Comparison of ENCODE assay signal across 9 mouse cellular contexts in the genomic region with DNA sequence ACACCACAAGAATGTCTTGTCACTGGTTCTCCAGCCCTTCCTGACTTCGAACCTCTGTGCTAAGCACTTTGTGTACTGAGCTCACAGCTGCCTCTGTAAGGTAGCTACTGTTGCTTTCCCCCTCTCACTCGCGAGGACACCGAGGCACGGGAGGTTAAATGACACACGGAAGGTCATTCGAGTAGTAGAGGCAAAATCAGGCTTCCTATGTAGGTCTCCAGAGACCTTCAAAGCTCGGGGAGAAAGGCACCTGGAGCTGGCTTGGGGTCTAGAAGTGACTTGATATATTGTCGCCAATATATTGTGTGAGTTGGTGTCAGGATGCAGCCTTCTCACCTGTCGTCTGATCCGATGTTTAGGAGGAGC. TPM values are rescaled to one million over a fixed set of nuclear protein-coding genes. Genes with fewer than 3 reads are reported as not detected.
A peak's percentile ranks its signal among the peaks of the same experiment; 100 is the strongest.
DNase-seq lines count a peak whose midpoint lies in the region; ATAC-seq and TF ChIP-seq lines count a peak whose summit lies in the region.
"Had no signal": no experiment of that assay in that cellular context is flagged by ENCODE, and none has a peak within 500 bp of the region (broad histone marks: within the 10 kb centered on the region; RNA-seq: fewer than 3 reads in every experiment).

No protein-coding gene starts in this region.

- WGBS in embryonic facial prominence, embryonic 11.5 days = 56% methylated on average over 11 of the region's 11 CpGs
- 61% methylated on average over 11 of the region's 11 CpGs for WGBS in intestine, embryonic 14.5 days

- no peaks in the 10 kb centered on the region for H3K9me3 ChIP-seq in embryonic facial prominence, embryonic 11.5 days (replicated peaks; ENCODE audit: control insufficient read depth, low read length)
- no peaks in the 10 kb centered on the region for H3K9me3 ChIP-seq in intestine, embryonic 14.5 days (ENCODE audit: control insufficient read depth, low read length)

- no peaks in the 10 kb centered on the region for H3K4me1 ChIP-seq in embryonic facial prominence, embryonic 11.5 days (ENCODE audit: control insufficient read depth, insufficient read depth, low read length)
- H3K4me1 ChIP-seq in intestine, embryonic 14.5 days (replicated peaks; ENCODE audit: control insufficient read depth, insufficient read depth, low read length) = peaks cover 7% of the 10 kb centered on the region

- H3K27ac ChIP-seq in layer of hippocampus, adult 2 months = peak overlapping the region; percentile 89
- no peak overlapping the region for H3K27ac ChIP-seq in embryonic facial prominence, embryonic 11.5 days (replicated peaks; ENCODE audit: low read depth, low read length)
- H3K27ac ChIP-seq in intestine, embryonic 14.5 days (ENCODE audit: low read depth) = no peak overlapping the region

- intact Hi-C loops in gastrocnemius, postnatal 36 days (cut with DNase I) = no loop called here

- no peak for ATAC-seq in embryonic facial prominence, embryonic 11.5 days (replicated peaks; ENCODE audit: insufficient number of reproducible peaks, low FRiP score, low TSS enrichment, low read depth)
- ATAC-seq in intestine, embryonic 14.5 days (replicated peaks; ENCODE audit: low FRiP score, low TSS enrichment, low read depth) = no peak

- H3K9ac ChIP-seq in embryonic facial prominence, embryonic 11.5 days (replicated peaks; ENCODE audit: low read length) = peak overlapping the region; percentile 68
- peak overlapping the region; percentile 60 for H3K9ac ChIP-seq in intestine, embryonic 14.5 days (ENCODE audit: low read length)

- no peak for DNase-seq in layer of hippocampus, adult 2 months (ENCODE audit: low spot score in 2 of 2)
- DNase-seq in layer of hippocampus, postnatal 10 days (ENCODE audit: low spot score in 2 of 2) = no peak
- DNase-seq in embryonic facial prominence, embryonic 11.5 days (ENCODE audit: low spot score) = no peak
- DNase-seq in intestine, embryonic 14.5 days (ENCODE audit: low spot score) = no peak
- peak; percentile 46 for DNase-seq in naive thymus-derived CD4-positive, alpha-beta T cell, adult 2 months (ENCODE audit: low read depth)
- no peak for DNase-seq in thymus, postnatal 4 days
- no peak for DNase-seq in gastrocnemius, postnatal 36 days
- no peak for DNase-seq in thymus, postnatal 36 days
- DNase-seq: kidney, adult 18-20 months had no signal

- H3K4me3 ChIP-seq in layer of hippocampus, adult 2 months = peak overlapping the region; percentile 69
- peak overlapping the region; percentile 73 for H3K4me3 ChIP-seq in embryonic facial prominence, embryonic 11.5 days (ENCODE audit: low read depth, low read length)
- H3K4me3 ChIP-seq in intestine, embryonic 14.5 days (ENCODE audit: low read depth, low read length) = peak overlapping the region; percentile 60

- no peaks in the 10 kb centered on the region for H3K27me3 ChIP-seq in embryonic facial prominence, embryonic 11.5 days (ENCODE audit: control insufficient read depth, insufficient read depth, low read length)
- H3K27me3 ChIP-seq in intestine, embryonic 14.5 days (replicated peaks; ENCODE audit: control insufficient read depth, insufficient read depth, low read length) = no peaks in the 10 kb centered on the region

- TF ChIP-seq CTCF in layer of hippocampus, adult 2 months (conservative IDR thresholded peaks at IDR 0.05) = no peak

- peak overlapping the region; percentile 90 for H3K4me2 ChIP-seq in embryonic facial prominence, embryonic 11.5 days (ENCODE audit: low read depth, low read length)
- peak overlapping the region; percentile 61 for H3K4me2 ChIP-seq in intestine, embryonic 14.5 days (ENCODE audit: low read length)

- H3K36me3 ChIP-seq in embryonic facial prominence, embryonic 11.5 days (replicated peaks; ENCODE audit: control insufficient read depth, insufficient read depth, low read depth, low read length) = no peaks in the 10 kb centered on the region
- H3K36me3 ChIP-seq in intestine, embryonic 14.5 days (ENCODE audit: control insufficient read depth, insufficient read depth, low read length) = no peaks in the 10 kb centered on the region

RNA-seq across cellular contexts. Expression of gene Ap1b1, which starts 0.8 kb away (rescaled TPM):
- 100 to 1,000 TPM; 144 to 147 TPM for total RNA-seq in layer of hippocampus, adult 2 months (2021)
- 100 to 1,000 TPM; 116 to 130 TPM for total RNA-seq in layer of hippocampus, postnatal 10 days (2021)
- polyA plus RNA-seq in embryonic facial prominence, embryonic 11.5 days (2014; fragmentation: Nextera tagmentation; extraction: Ambion mirVana) = 46.4 and 54.8 TPM in 2 replicates
- 56.0 and 58.9 TPM in 2 replicates for polyA plus RNA-seq in intestine, embryonic 14.5 days (2014; fragmentation: Nextera tagmentation; extraction: Ambion mirVana)
- total RNA-seq in gastrocnemius, postnatal 36 days (2021) = 10 to 100 TPM; 29.2 to 32.4 TPM

RNA-seq across cellular contexts. Expression of gene Nefh, which starts 39.6 kb away (rescaled TPM):
- total RNA-seq in layer of hippocampus, adult 2 months (2021) = 10 to 100 TPM; 37.2 to 38.0 TPM
- 10 to 100 TPM; 39.1 to 43.0 TPM for total RNA-seq in layer of hippocampus, postnatal 10 days (2021)
- polyA plus RNA-seq in embryonic facial prominence, embryonic 11.5 days (2014; fragmentation: Nextera tagmentation; extraction: Ambion mirVana) = 0.42 and 0.53 TPM in 2 replicates
- polyA plus RNA-seq in intestine, embryonic 14.5 days (2014; fragmentation: Nextera tagmentation; extraction: Ambion mirVana) = 1.1 and 1.2 TPM in 2 replicates
- total RNA-seq in gastrocnemius, postnatal 36 days (2021) = under 1 TPM in 1 of 2 experiments, not detected in 1; 0.15 TPM

Comparison
In these comparisons a context has a peak if more than half of its experiments do, and no peak if none do; other contexts are left out.
1. RNA of gene Nefh, which starts 39.6 kb away (total RNA-seq): 39.1 to 43.0 TPM in layer of hippocampus, postnatal 10 days and 37.2 to 38.0 TPM in layer of hippocampus, adult 2 months; 0.15 TPM in gastrocnemius, postnatal 36 days; every median in the first group is over 10 times any median in the second.
2. Peak in every context shown above with its lines, with median percentiles within 50 percentile points of each other: H3K4me3 ChIP-seq.